ENCODE assay signal across 8 mouse cellular contexts in the genomic region with DNA sequence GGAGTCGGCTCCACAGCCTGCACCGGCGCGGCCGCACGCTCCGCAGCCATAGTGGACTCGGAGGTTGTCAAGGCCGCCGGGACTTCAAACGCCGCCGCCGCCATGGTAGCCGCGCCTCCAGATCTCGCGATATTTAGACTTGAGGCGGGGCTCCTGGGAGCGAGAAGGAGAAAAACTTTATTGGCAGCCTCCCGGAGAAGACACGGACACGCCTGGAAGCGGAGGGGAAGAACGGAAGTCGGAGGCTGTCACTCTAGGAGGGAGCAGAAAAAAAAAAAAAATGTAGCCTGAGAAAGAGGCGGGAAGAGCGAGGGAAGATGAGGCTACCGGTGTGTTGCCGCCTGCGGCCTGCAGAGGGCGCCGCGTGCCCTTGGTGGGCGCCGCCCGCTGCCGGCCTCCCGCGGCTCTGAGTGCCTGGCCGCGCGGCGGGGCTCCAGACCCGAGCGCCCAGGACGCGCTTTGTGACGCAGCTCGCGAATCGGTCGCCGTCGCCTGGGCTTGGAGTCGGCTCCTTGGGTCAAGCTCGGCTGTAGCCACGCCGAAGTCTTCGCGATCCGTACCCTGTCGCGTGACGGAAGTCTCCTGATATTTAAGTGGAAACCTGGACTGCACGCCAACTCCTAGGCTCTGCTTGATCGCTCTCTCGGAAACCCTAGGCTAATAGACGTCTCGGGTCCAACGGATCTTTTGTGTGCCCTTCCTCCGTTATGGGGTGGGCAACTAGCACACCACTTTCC. TPM values are rescaled to one million over a fixed set of nuclear protein-coding genes. Genes with fewer than 3 reads are reported as not detected.
DNase-seq lines count a peak whose midpoint lies in the region; ATAC-seq and TF ChIP-seq lines count a peak whose summit lies in the region.

A gene (minus strand): TSS at position 251 of the 737 bp plus-strand sequence.

- peak within 1 kb of the TSS; percentile 44 for H3K4me3 ChIP-seq in cortical plate, adult 2 months (ENCODE audit: insufficient read depth, low read length)
- H3K4me3 ChIP-seq in megakaryocyte, embryonic 14.5 days (replicated peaks), result peak within 1 kb of the TSS; percentile 99

- H3K27me3 ChIP-seq in megakaryocyte, embryonic 14.5 days (replicated peaks), result peaks cover 2% of the 10 kb centered on the region

- peak; percentile 48; the same call in 1 of the 2 replicates for TF ChIP-seq POLR2A in cortical plate, adult 2 months (IDR thresholded peaks at IDR 0.05; ENCODE audit: extremely low read depth, insufficient read depth, low read length)

- no peaks in the 10 kb centered on the region for H3K9me3 ChIP-seq in megakaryocyte, embryonic 14.5 days

- H3K27ac ChIP-seq in cortical plate, adult 2 months (ENCODE audit: insufficient read depth, low read length), result peak within 1 kb of the TSS; percentile 88

- H3K4me1 ChIP-seq in cortical plate, adult 2 months (ENCODE audit: control insufficient read depth, insufficient read depth, low read length), result peaks cover 2% of the 10 kb centered on the region; the same call in 1 of the 2 replicates
- H3K4me1 ChIP-seq in megakaryocyte, embryonic 14.5 days, result peaks cover 35% of the 10 kb centered on the region

- DNase-seq in gastrocnemius, adult 8-10 months (ENCODE audit: low spot score in 2 of 2), result peak; percentile 89 to 92
- DNase-seq in hindlimb bud, embryonic 11.5 days (ENCODE audit: extremely low spot score, low read depth, low spot score), result peak; percentile 92
- DNase-seq in left cerebral cortex, adult 8-10 months (ENCODE audit: low spot score in 2 of 2), result peak; percentile 78 to 95
- DNase-seq in right cerebral cortex, postnatal 10 days (ENCODE audit: low spot score in 2 of 2), result peak; percentile 97
- peak; percentile 87 for DNase-seq in urinary bladder, postnatal 25 days (ENCODE audit: low spot score)

- peaks cover 23% of the 10 kb centered on the region for H3K36me3 ChIP-seq in megakaryocyte, embryonic 14.5 days (replicated peaks; ENCODE audit: low read length)

- peak; percentile 65 for TF ChIP-seq CTCF in cortical plate, adult 2 months (IDR thresholded peaks at IDR 0.05; ENCODE audit: extremely low read depth, insufficient read depth, low read length)

- peak; percentile 89 for ATAC-seq in activated CD4-positive, CD25-positive, alpha-beta regulatory T cell, adult 4 months

RNA-seq across cellular contexts. Expression of the gene that starts here (rescaled TPM):
- polyA plus RNA-seq in activated CD4-positive, CD25-positive, alpha-beta regulatory T cell, adult 4 months (2017; shearing (Covaris generic)), result 1 to 10 TPM; 9.7 to 9.8 TPM
- 9.1 and 9.4 TPM in 2 replicates for polyA plus RNA-seq in cortical plate, adult 2 months (2012; rRNA removed)
- 10 to 100 TPM in 3 of 4 experiments, 1 to 10 TPM in 1; 8.9 to 13.5 (median 11.1) TPM for total RNA-seq in gastrocnemius, adult 8-10 months (2022)
- 10 to 100 TPM; 12.9 to 14.6 (median 13.5) TPM for total RNA-seq in left cerebral cortex, adult 8-10 months (2022)
- polyA plus RNA-seq in megakaryocyte, embryonic 14.5 days (2012; ENCODE audit: insufficient read depth, low replicate concordance), result 2.9 TPM in 1 of 2 replicates, not detected in the other

Comparison
In these comparisons a context has a peak if more than half of its experiments do, and no peak if none do; other contexts are left out.
1. Peak in every context shown above with its lines: DNase-seq, ATAC-seq, H3K4me3 ChIP-seq and H3K27ac ChIP-seq.